Mouse (Mus musculus): ENCODE results near the gene Usb1.

Usb1 gene

DNA sequence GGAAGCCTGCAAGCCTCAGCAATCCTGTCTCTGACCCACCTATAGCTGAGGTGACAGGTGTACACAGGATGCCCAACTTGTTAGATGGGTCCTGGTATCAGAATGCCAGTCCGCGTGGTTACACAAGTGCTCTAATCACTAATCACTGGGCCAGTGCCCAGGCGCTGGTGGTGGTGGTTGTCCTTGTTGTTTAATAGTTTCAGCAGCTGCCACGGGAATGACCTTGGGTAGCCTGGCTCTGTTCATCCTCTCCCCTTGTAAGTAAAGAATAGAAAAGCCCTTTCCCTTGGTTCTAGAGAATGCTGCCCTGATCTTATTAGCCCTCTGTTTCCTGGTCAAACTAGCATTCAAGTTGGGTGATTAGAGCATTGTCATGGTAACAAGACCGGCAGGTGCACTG is 9.6 kb downstream of the Usb1 start:
- no peak for DNase-seq

DNA sequence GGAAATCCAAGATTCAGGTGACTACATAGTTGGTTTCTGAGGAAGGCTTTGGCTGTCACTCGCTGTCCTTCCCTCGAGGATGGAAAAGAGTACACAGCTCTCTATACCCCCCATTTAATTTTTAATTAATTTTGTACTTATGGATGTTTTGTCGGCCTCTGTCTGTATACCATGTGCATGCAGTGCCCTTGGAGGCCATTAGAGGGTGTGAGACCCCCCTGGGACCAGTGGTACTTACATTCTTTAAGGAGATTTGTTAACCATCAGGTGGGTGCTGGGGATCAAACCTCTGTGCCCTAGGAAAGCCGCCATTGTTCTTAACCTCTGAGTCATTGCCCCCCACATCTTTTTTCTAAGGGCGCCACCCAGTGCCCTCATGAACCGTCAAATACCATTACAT is 12.6 kb downstream of the Usb1 start:
- no peak for DNase-seq

DNA sequence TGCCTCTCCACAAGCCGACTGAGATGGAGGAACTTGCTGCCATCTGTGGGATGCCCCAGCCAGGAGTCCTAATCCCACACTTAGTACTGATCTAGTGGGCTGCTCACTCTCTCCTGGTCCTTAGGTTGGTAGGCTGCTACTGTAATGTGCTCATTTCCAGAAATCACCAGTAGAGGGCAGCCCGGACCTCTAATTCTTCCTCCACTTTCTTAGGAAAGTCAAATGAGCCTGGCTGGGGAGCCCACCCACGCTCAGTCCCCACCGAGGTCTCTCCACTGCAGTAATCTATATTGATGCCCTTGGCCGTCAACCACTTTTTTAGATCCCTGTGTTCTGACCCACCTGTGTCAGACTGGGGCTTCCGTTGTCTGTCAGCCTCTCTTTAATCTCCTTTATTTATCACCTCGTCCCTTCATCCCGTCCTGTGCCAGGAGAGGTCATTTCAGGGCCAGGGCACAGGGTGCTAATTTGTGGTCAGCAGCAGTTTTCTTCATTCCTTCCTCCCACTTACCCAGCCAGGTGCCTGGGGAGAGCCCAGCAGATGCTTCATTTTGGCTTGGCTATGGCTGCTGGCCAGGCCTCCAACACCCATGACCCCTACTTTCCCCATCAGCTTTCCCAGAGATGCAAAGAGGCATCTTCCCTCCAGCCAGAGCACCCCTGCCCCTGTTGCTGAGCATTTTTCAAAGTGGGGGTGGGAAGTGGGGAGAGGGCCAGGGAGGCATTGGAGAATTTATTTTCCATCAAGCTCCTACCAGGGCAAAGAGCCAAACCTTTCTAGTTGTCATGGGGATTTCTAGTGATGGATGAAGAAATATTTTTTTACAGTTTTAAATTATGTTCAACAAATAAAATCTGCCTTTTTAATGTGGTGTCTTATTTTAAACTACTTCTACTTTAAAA is 14.8 kb downstream of the Usb1 start:
- peak; percentile 76 for DNase-seq

DNA sequence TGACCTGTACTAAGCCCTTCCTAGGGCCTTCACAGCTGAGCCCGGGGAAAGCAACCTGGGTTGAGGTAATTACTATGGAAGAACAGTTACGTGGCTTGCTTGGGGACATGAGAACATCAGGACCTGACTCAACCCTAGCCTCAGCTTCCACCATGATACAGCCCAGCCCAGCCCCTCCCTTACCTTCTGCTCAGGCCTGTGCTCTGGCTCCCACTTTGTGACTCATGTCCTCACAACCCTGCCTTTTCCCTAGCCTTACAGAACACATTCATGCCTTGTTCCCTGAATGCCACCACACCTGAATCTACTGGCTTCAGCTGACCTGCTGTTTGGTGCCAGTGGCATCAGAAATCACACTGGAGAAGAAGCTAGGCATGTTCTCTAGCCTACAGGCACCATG is 16.3 kb downstream of the Usb1 start:
- no peak for DNase-seq

DNA sequence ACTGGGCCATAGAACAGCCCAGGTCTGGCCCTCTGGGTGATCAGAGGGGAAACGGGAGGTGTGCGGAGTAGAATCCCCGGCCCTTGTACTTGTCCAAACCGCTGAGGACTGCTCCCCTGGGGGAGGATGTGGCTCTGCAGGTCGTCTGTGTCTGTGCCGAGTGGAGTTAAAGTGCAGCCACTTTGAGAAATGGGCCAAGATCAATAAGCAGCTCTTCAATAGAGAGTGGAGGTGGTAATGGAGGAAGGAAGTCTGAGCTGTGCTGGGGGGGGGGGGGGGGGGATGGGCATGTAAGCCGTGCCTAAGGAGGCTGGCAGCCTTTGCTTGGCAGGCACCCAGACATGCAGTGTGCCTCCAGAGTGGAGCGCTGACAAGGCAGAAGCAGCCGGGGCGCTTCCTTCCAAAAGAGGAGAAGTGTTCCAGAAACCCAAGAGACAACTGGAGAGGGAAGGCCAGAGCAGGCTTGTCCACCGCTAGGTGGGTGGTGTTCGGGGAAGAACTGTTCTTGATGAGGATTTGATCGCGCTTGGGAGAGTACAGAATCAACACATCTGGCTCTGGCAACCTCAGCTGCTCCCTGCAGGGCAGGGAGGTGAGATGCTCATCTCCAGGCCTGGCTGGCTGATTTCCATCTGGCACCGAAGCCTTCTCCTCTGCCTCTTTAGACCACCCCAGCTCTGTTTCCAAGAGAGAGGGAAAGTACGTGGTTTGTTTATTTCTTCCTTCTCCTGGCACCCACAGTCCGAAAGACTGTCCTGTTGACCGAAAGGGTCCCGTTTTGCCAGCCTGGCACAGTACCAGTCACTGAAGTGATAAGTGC is 16.9 kb downstream of the Usb1 start:
- DNase-seq = peak; percentile 30

DNA sequence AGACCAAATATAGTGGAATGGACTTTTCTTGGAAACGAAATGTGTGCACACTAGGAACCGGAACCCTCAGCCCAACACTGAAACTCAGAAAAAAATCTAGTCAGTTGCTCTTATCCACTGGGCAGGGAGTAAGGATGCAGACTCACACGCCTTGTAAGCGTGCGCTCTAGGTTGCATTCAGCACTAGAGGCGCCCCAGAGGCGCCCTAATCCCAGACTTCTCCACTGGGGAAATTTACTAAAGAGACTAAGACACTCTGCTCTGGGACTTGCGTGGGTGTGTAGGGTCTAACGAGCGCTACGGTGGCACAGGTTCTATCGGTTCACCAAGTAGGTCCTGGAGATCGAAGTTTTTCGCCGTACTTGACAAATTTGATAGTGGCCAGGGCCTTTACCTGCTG is 19.4 kb downstream of the Usb1 start:
- no peak for DNase-seq

DNA sequence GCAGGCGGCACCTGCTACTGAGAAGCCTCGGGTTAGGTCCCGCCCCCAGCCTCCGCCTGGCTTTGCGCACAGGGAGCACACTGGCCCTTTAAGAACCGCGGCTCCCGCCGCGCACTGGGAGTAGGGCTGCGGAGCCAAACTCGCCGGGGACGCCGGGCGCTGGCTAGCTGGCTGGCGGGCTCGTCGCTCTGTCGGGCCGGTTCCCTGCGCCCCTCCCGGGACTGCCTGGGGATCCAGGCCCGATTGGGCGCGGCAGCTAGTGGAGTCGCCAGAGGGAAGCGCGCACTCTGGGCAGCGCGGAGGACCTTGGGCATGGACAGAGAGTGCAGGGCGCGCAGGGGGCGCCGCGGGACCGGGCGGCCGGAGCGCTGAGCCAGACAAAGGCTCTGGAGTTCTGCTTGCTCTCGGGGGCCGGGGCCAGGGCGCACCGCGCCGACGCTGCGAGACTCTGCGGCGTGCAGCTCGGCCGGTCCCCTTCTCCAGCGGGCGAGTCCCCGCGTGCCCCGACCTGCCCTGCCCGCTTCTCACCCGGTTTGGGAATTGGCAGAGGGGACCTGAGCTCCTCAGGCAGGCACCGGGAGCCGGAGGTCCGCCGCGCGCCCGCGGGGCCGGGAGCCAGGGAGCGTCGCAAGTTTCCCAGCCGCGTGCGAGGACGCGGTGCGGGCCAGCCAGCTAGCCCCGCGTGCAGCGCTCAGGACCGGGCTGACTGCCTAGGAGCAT is 20.2 kb downstream of the Usb1 start, which contains the start of gene Mmp15:
Gene Mmp15 (plus strand): TSS at position 118 of the 720 bp plus-strand sequence.
- peak; percentile 50 for DNase-seq

DNA sequence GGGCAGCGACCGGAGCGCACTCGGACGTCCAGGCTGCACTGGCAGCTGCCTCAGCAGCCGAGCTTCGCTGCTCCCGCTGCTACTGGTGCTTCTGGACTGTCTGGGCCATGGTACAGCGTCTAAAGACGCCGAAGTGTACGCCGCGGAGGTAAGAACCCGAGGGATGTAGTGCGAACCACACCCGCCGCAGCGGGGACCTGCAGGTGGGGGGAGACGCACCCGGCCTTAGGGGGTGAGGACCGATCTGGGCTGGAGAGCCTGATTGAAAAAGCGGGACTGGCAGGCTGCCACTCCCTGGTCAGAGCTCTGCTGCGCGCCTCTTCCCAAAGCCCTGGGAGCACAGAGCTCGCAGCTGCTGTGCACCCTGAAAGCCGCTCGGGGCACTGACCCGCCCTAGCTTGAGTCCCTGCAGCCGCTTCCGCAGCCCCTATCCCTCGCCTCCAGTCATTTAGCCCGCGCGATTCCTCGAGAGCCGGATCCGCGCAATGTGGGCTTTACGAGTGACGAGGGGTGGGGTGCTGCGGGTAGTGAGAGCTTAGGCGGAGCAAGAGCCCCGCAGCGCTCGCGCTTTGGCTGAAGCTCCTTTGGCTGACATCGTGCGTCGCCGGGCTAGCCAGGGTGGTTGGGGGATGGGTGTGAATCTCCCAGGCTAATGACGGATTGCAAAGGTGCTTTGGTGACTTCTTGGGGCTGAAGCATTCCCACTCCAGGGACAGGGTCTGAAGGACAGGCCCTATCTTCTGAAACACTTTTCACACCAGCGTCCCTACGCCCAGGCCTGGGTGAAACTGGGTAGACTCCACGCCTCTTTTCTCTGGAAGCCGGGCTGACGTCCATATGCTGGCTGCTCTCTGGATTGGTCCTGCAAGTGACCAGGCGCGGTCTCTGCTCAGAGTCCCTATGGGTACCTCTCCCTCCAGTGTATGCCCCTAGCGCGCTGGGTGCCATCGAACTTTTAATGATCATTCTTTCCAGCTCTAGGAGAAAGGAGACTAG is 21.1 kb downstream of the Usb1 start:
- DNase-seq = no peak

DNA sequence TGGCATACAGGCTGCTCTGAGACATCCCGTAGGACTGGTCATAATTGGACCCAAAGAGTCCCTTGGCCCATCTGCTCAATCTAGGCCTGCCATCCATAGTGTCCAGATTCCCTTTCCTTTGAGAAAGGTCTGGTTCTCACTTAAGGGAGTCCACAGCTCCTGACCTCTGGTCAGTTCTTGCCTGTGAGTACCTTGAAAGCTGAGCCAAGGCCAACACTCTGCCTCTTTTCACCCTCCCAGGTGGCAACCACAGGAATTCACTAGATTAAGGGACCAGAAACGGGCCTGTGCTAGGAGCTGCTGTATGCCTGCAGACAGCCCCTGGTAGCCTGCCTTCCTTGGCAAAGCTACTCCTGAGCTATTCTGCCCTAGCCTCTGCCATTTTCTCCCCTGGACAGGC is 22.5 kb downstream of the Usb1 start:
- no peak for DNase-seq

DNA sequence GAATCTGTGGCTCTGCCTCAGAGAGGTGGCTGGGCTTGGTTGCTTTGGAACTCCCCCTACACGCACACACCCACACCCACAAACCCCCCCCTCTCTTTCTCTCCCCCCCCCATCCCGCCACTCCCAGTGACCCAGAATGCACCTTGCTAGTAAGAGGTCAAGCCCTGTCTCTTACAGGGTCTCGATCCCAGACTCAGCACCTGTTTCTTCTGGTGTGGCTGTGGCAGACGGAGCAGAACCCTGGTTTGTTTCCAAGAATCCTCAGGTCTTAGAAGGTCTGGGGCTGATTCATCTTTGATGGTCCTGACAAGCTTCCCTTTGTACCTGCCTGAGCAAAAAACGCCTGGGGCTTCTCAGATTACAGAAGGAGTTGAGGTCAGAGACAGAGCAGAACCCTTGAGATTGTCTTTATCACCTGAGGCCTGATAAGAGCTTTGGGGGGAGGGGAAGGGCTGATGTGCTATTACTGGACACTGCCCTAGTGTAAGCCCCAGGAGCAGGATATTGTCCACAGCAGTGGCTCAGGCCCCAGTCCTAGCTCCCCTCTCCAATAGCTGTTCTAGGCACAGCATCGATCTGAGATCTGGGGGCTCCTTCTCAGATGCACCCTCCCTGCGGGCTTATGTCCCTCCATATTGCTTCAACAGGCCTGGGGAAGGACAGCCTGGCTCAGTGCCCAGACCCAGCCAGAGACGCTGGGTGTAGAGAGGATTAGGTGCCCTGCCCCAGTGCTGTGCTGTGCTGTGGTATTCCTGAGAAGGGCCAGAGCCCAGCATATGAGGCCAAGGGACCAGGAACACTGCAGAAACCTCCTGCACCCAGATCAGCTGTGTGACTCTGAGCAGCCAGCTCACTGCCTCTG is 26.7 kb downstream of the Usb1 start:
- DNase-seq = no peak

DNA sequence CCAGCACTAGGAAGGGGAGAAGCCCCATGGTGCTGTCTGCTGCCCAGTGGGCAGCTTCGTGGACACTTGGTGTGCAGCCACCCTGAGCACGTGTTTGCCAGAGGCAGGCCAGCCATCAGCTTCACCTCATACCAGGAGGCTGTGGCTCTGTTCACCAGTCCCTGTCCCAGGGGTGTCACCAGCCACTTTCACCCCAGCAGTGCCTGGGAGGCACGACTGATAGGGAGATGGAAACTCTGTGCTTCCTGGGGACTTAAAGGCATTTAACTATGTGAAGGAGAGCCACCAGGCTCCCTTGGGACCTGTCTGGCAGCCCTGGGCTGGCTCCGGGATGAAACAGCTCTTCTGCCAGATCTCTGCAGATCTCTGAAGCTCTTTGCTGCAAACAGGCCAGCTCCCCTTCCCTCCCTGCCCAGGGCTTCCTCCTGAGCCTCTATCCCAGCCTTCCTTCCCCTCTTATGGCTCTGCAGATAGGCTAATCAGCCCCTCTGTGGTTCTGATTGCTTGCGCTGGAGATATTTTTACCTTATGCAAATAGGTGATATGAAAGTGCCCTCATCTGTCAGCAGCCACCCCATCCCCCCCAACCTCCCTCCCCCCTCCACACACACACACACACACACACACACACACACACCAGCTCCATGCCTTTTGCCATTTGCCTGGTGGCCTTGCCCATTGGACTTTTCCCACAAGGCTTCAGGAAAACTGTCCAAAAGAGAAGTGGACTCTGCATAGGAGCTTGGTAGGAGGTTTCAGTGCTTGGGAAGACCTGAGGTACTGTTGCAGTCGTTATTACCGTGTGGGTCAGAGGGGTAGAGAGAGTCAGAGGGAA is 28.3 kb downstream of the Usb1 start:
- no peak for DNase-seq

DNA sequence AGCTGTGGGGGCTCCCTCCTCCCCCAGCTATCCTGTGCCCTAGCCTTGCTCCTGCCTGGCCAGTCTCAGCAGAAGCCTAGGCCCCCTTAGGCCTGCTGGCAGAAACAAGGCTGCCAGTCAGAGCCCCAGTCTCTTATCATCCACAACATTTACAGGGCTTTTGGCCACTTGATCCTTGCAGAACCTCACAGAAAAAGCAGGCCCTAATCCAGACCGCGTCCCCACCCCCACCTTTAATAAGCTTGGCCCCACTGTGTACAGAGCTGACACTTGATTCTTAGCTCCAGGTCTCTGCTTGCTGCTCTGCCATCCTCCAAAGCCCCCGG is 28.9 kb downstream of the Usb1 start:
- no peak for DNase-seq

DNA sequence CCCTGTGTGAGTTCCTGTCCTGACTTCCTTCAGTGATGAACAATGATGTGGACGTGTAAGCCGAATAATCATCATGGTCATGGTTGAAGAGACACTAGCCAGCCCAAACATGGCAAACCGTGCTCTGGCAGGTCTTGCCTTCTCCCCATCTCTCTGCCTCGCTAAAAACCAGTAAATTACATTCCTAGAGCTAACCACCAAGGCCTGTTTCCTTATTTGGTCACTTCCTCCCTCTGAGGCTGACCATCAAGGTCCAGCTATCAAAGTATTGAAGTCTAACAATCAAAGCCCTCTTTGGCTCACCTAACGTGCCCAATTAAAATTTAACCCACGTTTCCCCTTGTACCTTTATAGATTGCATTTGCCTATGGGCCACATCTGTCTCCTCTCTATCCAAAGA is 30.2 kb downstream of the Usb1 start:
- DNase-seq = no peak

DNA sequence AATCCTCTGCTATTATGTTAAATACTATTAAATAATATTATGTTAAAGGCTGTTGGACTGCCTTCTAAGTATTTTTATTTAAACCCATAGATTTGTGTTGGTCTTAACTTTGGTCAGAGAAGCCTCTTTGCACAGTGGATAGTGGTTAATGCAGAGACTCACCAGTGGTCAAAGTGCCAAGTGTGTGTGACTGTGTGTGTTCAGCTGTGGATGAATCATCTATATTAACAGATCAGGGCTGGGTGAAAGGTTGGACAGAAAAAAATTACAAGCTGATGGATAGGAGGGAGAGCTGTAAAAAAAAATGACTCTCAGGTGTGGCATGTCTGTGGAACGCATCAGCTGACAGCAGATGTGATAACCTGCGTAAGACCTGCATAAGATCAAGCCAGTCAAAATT is 31.8 kb downstream of the Usb1 start:
- DNase-seq = no peak

DNA sequence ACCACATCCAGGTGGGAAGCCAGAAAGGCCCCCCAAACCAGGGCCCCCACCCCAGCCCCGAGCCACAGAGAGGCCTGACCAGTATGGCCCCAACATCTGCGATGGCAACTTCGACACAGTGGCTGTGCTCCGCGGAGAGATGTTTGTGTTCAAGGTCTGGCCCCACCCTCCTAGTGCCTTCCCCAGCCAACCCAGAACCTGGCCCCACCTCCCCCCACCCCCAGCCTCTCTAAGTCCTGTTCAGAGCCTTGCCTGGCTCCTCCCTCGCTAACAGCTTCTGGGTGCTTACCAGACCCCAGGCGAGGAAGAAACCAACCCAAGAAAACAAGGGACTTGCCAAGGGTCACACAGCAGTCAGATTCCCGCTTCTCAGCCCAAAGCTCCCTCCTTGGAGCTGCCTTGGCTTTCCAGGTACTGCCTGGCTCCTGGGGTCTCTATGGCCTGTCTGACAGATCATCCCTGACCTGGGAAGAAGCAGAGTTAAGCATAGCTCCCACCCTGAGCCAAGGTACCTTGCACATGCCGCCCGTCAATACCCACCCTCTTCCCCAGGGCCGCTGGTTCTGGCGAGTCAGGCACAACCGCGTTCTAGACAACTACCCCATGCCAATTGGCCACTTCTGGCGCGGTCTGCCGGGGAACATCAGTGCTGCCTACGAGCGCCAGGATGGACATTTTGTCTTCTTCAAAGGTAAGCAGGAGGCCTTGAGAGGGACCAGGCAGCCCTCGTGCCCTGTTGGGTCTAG is 37.7 kb downstream of the Usb1 start:
- DNase-seq = peak; percentile 80

DNA sequence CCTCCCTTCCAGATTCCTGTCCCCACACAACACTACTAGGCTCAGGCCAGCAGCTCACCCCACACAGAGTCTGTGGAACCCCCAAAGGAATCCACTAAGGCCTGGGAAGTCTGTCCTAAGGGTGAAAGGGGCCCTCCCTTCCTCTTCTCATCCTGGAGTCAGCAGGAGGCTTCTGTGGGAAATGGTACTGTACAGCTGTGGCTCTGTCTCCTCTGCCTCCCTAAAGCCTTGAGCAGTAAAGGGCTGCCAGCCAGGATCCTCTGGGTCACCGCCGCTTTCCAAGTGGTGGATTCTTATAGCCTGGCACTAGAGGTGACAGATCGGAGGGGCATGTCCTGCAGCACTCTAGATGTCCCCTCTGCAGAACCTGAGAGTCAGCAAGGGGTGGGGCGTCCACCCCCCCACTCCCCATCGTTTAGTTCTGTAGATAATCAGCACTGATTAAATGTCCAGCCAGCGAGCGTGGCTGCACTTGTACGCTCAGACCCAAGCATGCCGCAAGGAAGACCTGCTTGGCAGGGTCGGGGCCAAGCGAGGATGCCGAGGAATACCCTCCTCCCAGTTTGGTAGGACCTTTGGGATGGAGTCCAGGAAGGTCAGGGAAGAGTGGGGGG is 41.4 kb downstream of the Usb1 start:
- no peak for DNase-seq

DNA sequence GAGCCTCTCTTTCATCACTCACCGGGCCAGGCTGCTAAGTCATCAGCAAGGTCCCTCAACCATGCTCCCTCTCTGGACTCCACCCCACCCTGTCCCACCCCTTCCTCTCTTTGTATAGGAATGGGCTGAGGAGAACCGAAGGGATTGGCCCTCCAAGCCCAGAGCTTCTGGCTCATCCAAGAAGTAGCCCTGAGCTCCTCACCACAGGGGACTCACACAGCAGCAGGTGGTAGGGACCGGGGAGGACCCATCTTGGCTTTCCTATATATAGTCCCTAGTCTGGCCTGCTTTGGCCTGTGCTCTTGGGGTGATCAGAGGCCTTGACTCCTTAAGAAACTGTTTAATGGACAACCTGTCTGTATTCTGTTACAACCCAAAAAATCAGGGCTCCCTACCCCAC is 42.3 kb downstream of the Usb1 start:
- DNase-seq = no peak

DNA sequence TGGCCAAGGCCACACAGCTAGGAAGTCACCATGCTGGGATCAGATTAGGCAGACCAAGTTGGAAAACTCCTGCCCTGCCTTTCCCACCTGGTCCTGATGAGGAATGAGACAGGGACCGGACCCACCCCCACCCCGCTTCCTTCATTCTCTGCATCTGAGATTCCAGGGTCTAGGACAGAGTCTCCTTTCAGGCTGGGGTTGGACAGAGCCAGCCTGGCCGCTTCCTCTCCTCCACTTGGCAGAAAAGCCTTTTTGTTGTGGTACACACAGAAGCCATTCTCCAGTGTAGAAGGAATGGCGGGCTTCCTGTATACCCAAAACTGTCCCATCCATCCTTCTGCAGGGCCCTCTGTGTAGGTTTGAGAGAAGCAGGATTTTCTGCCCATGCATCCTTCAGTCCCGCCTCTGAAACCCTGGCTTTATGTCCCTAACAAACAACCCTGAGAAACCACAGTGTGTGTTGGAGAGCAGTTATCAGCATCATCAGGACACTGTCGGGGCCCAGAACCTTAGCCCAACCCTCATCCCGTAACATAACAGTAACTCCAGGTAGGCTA is 43.4 kb downstream of the Usb1 start:
- DNase-seq = no peak

All from thymus, postnatal 14 days (tissue).